Mouse (Mus musculus): ENCODE data around the gene Pnliprp1. TPM values are rescaled to one million over a fixed set of nuclear protein-coding genes. Genes with fewer than 3 reads are reported as not detected.

Gene Pnliprp1
- polyA plus RNA-seq, 1 experiment from 2014 or later = 0.69 TPM

GRCm38 (mm10) chr19:58758871-58759270 is 30.2 kb downstream of the Pnliprp1 start:
- WGBS = 88% methylated on average over 4 of the region's 4 CpGs
- DNase-seq (ENCODE audit: low spot score) = no peak
- Histone ChIP-seq H3K36me3 (ENCODE audit: control insufficient read depth, insufficient read depth, low read length) (no peaks in the 10 kb centered on the region), H3K4me1 (ENCODE audit: control insufficient read depth, insufficient read depth, low read length) (peaks cover 4% of the 10 kb centered on the region), H3K4me3 (ENCODE audit: low read depth, low read length) (no peak overlapping the region), H3K27me3 (replicated peaks; ENCODE audit: control insufficient read depth, insufficient read depth, low read length) (no peaks in the 10 kb centered on the region), H3K9ac (ENCODE audit: low read length) (no peak overlapping the region), H3K9me3 (replicated peaks; ENCODE audit: control insufficient read depth, low read length) (no peaks in the 10 kb centered on the region), H3K27ac (ENCODE audit: low read depth, low read length) (no peak overlapping the region), H3K4me2 (ENCODE audit: low read length) (no peak overlapping the region)
- no peak for ATAC-seq

- WGBS = 71% methylated on average over 9 of the region's 9 CpGs
- Histone ChIP-seq H3K4me2 (ENCODE audit: low read length) (no peak within 1 kb of the TSS), H3K4me3 (ENCODE audit: low read depth, low read length) (no peak within 1 kb of the TSS), H3K9ac (ENCODE audit: low read length) (no peak within 1 kb of the TSS), H3K27me3 (replicated peaks; ENCODE audit: control insufficient read depth, insufficient read depth, low read length) (no peaks in the 10 kb centered on the region), H3K4me1 (ENCODE audit: control insufficient read depth, insufficient read depth, low read length) (peaks cover 4% of the 10 kb centered on the region), H3K27ac (ENCODE audit: low read depth, low read length) (no peak within 1 kb of the TSS), H3K36me3 (ENCODE audit: control insufficient read depth, insufficient read depth, low read length) (no peaks in the 10 kb centered on the region), H3K9me3 (replicated peaks; ENCODE audit: control insufficient read depth, low read length) (no peaks in the 10 kb centered on the region)
- DNase-seq (ENCODE audit: low spot score) = no peak
- ATAC-seq = no peak
These were observed 30.7 kb downstream of the Pnliprp1 start, which contains the start of gene Pnliprp2 for GRCm38 (mm10) chr19:58759423-58759822. Gene Pnliprp2 (plus strand): TSS chr19:58759719.

GRCm38 (mm10) chr19:58762316-58762715 is 33.6 kb downstream of the Pnliprp1 start:
- no peaks in the 10 kb centered on the region for H3K9me3 ChIP-seq (replicated peaks; ENCODE audit: control insufficient read depth, low read length)
- H3K4me1 ChIP-seq (ENCODE audit: control insufficient read depth, insufficient read depth, low read length) = peaks cover 8% of the 10 kb centered on the region
- no peak overlapping the region for H3K4me3 ChIP-seq (ENCODE audit: low read depth, low read length)
- peak; percentile 43 for ATAC-seq
- H3K4me2 ChIP-seq (ENCODE audit: low read length) = no peak overlapping the region
- no peak for DNase-seq (ENCODE audit: low spot score)
- 24% methylated on average over 6 of the region's 6 CpGs for WGBS
- H3K36me3 ChIP-seq (ENCODE audit: control insufficient read depth, insufficient read depth, low read length) = no peaks in the 10 kb centered on the region
- H3K9ac ChIP-seq (ENCODE audit: low read length) = no peak overlapping the region
- no peak overlapping the region for H3K27ac ChIP-seq (ENCODE audit: low read depth, low read length)
- no peaks in the 10 kb centered on the region; the same call in 1 of the 2 replicates for H3K27me3 ChIP-seq (replicated peaks; ENCODE audit: control insufficient read depth, insufficient read depth, low read length)

- peak overlapping the region; percentile 35; the same call in 1 of the 2 replicates for H3K27ac ChIP-seq (ENCODE audit: low read depth, low read length)
- peak; percentile 82 for DNase-seq (ENCODE audit: low spot score)
- peaks cover 11% of the 10 kb centered on the region for H3K4me1 ChIP-seq (ENCODE audit: control insufficient read depth, insufficient read depth, low read length)
- H3K9me3 ChIP-seq (replicated peaks; ENCODE audit: control insufficient read depth, low read length) = no peaks in the 10 kb centered on the region
- ATAC-seq = peak; percentile 93
- H3K4me3 ChIP-seq (ENCODE audit: low read depth, low read length) = no peak overlapping the region
- H3K4me2 ChIP-seq (ENCODE audit: low read length) = no peak overlapping the region
- WGBS = 8% methylated on average over 12 of the region's 12 CpGs
- H3K36me3 ChIP-seq (ENCODE audit: control insufficient read depth, insufficient read depth, low read length) = no peaks in the 10 kb centered on the region
- H3K9ac ChIP-seq (ENCODE audit: low read length) = no peak overlapping the region; the same call in 1 of the 2 replicates
- H3K27me3 ChIP-seq (replicated peaks; ENCODE audit: control insufficient read depth, insufficient read depth, low read length) = no peaks in the 10 kb centered on the region; the same call in 1 of the 2 replicates
These were observed 34.3 kb downstream of the Pnliprp1 start for GRCm38 (mm10) chr19:58762848-58763541.

- peaks cover 11% of the 10 kb centered on the region for H3K4me1 ChIP-seq (ENCODE audit: control insufficient read depth, insufficient read depth, low read length)
- 3% methylated on average over 6 of the region's 6 CpGs for WGBS
- DNase-seq (ENCODE audit: low spot score) = peak; percentile 43
These were observed 38.6 kb downstream of the Pnliprp1 start for GRCm38 (mm10) chr19:58767329-58767728.

GRCm38 (mm10) chr19:58776461-58776860 is 47.8 kb downstream of the Pnliprp1 start:
- no peak for ATAC-seq
- 74% methylated on average over 5 of the region's 5 CpGs for WGBS

More at GRCm38 (mm10) chr19:58767329-58767728, 38.6 kb downstream of the Pnliprp1 start:
- H3K27me3 ChIP-seq (replicated peaks; ENCODE audit: control insufficient read depth, insufficient read depth, low read length) = no peaks in the 10 kb centered on the region; the same call in 1 of the 2 replicates
- H3K36me3 ChIP-seq (ENCODE audit: control insufficient read depth, insufficient read depth, low read length) = no peaks in the 10 kb centered on the region
- no peaks in the 10 kb centered on the region for H3K9me3 ChIP-seq (replicated peaks; ENCODE audit: control insufficient read depth, low read length)
- no peak overlapping the region for H3K4me2 ChIP-seq (ENCODE audit: low read length)
- no peak overlapping the region for H3K9ac ChIP-seq (ENCODE audit: low read length)
- H3K4me3 ChIP-seq (ENCODE audit: low read depth, low read length) = no peak overlapping the region
- no peak overlapping the region for H3K27ac ChIP-seq (ENCODE audit: low read depth, low read length)
- no peak for ATAC-seq

GRCm38 (mm10) chr19:58781566-58781965 is 52.9 kb downstream of the Pnliprp1 start:
- Histone ChIP-seq H3K27me3 (replicated peaks; ENCODE audit: control insufficient read depth, insufficient read depth, low read length) (no peaks in the 10 kb centered on the region), H3K36me3 (ENCODE audit: control insufficient read depth, insufficient read depth, low read length) (no peaks in the 10 kb centered on the region), H3K9ac (ENCODE audit: low read length) (no peak overlapping the region), H3K9me3 (replicated peaks; ENCODE audit: control insufficient read depth, low read length) (no peaks in the 10 kb centered on the region), H3K27ac (ENCODE audit: low read depth, low read length) (no peak overlapping the region), H3K4me3 (ENCODE audit: low read depth, low read length) (no peak overlapping the region), H3K4me1 (ENCODE audit: control insufficient read depth, insufficient read depth, low read length) (peaks cover 6% of the 10 kb centered on the region; the same call in 1 of the 2 replicates), H3K4me2 (ENCODE audit: low read length) (no peak overlapping the region)
- 10% methylated on average over 4 of the region's 4 CpGs for WGBS
- no peak for DNase-seq (ENCODE audit: low spot score)
- no peak for ATAC-seq

More at GRCm38 (mm10) chr19:58776461-58776860, 47.8 kb downstream of the Pnliprp1 start:
- Histone ChIP-seq H3K27ac (ENCODE audit: low read depth, low read length) (no peak overlapping the region), H3K4me2 (ENCODE audit: low read length) (no peak overlapping the region), H3K9ac (ENCODE audit: low read length) (no peak overlapping the region), H3K9me3 (replicated peaks; ENCODE audit: control insufficient read depth, low read length) (no peaks in the 10 kb centered on the region), H3K4me1 (ENCODE audit: control insufficient read depth, insufficient read depth, low read length) (peaks cover under 1% of the 10 kb centered on the region; the same call in 1 of the 2 replicates), H3K4me3 (ENCODE audit: low read depth, low read length) (no peak overlapping the region), H3K36me3 (ENCODE audit: control insufficient read depth, insufficient read depth, low read length) (no peaks in the 10 kb centered on the region), H3K27me3 (replicated peaks; ENCODE audit: control insufficient read depth, insufficient read depth, low read length) (no peaks in the 10 kb centered on the region)
- DNase-seq (ENCODE audit: low spot score) = no peak

- Histone ChIP-seq H3K27ac (ENCODE audit: low read depth, low read length) (no peak overlapping the region), H3K4me3 (ENCODE audit: low read depth, low read length) (no peak overlapping the region), H3K4me1 (ENCODE audit: control insufficient read depth, insufficient read depth, low read length) (peaks cover 6% of the 10 kb centered on the region; the same call in 1 of the 2 replicates), H3K9ac (ENCODE audit: low read length) (no peak overlapping the region), H3K4me2 (ENCODE audit: low read length) (no peak overlapping the region), H3K36me3 (ENCODE audit: control insufficient read depth, insufficient read depth, low read length) (no peaks in the 10 kb centered on the region), H3K9me3 (replicated peaks; ENCODE audit: control insufficient read depth, low read length) (no peaks in the 10 kb centered on the region), H3K27me3 (replicated peaks; ENCODE audit: control insufficient read depth, insufficient read depth, low read length) (no peaks in the 10 kb centered on the region)
- WGBS = 43% methylated on average over 7 of the region's 7 CpGs
- DNase-seq (ENCODE audit: low spot score) = peak; percentile 46
- ATAC-seq = no peak
These were observed 55.3 kb downstream of the Pnliprp1 start for GRCm38 (mm10) chr19:58783938-58784337.

- ATAC-seq = 0 out of 2 replicates have a peak, but pooled peaks have one; percentile 15
- H3K4me1 ChIP-seq (ENCODE audit: control insufficient read depth, insufficient read depth, low read length) = no peaks in the 10 kb centered on the region
- H3K4me2 ChIP-seq (ENCODE audit: low read length) = no peak overlapping the region
- DNase-seq (ENCODE audit: low spot score) = peak; percentile 44
- H3K9ac ChIP-seq (ENCODE audit: low read length) = no peak overlapping the region
- WGBS = 61% methylated on average over 11 of the region's 11 CpGs
- peak overlapping the region; percentile 56; the same call in 1 of the 2 replicates for H3K27ac ChIP-seq (ENCODE audit: low read depth, low read length)
- H3K9me3 ChIP-seq (replicated peaks; ENCODE audit: control insufficient read depth, low read length) = no peaks in the 10 kb centered on the region
- no peak overlapping the region for H3K4me3 ChIP-seq (ENCODE audit: low read depth, low read length)
- H3K27me3 ChIP-seq (replicated peaks; ENCODE audit: control insufficient read depth, insufficient read depth, low read length) = no peaks in the 10 kb centered on the region
- no peaks in the 10 kb centered on the region for H3K36me3 ChIP-seq (ENCODE audit: control insufficient read depth, insufficient read depth, low read length)
These were observed 60.5 kb downstream of the Pnliprp1 start for GRCm38 (mm10) chr19:58789194-58789593.
